Mouse (Mus musculus): ENCODE results near the gene Obsl1.

- TF ChIP-seq CTCF (IDR thresholded peaks at IDR 0.05) = no peak
- no peak for TF ChIP-seq EP300 (IDR thresholded peaks at IDR 0.05)
Measured at GRCm38 (mm10) chr1:75548083-75548482, 41.8 kb upstream of the Obsl1 start.

Data from lung, postnatal 0 days (tissue).